Comparison of ENCODE assay signal across 14 mouse cellular contexts in the genomic region with DNA sequence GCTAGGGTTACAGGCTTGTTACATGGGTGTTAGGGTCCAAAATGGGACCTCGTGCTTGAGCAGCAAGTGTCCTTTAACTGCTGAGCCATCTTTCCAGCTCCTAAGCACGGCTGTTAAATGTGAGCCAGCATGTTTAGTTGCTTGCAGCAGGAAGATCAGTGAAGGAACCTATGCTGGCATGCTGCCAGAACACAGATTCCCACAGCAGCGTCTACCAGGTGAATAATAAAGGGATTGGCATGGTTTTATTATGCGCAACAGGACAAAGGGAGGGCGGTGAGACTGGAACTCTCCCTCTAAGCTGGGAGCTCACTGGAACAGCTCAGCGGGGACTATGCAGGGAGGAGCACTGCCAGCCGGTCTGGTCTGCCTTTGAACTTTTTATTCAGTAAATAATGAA. TPM values are rescaled to one million over a fixed set of nuclear protein-coding genes. Genes with fewer than 3 reads are reported as not detected.
A peak's percentile ranks its signal among the peaks of the same experiment; 100 is the strongest.
DNase-seq lines count a peak whose midpoint lies in the region; ATAC-seq lines count a peak whose summit lies in the region.
"Had no signal": no experiment of that assay in that cellular context is flagged by ENCODE, and none has a peak within 500 bp of the region (broad histone marks: within the 10 kb centered on the region; RNA-seq: fewer than 3 reads in every experiment).

No protein-coding gene starts in this region.

- no peak for ATAC-seq in cerebellum, adult (ENCODE audit: insufficient number of reproducible peaks, low FRiP score, low TSS enrichment)
- ATAC-seq in neural tube, embryonic 12.5 days (ENCODE audit: low FRiP score, low read depth), result 0 out of 2 replicates have a peak, but pooled peaks have one; percentile 50
- peak; percentile 94 for ATAC-seq in intestine, embryonic 15.5 days
- 0 out of 2 replicates have a peak, but pooled peaks have one; percentile 38 for ATAC-seq in neural tube, embryonic 13.5 days (ENCODE audit: low read depth)

- no peaks in the 10 kb centered on the region for H3K27me3 ChIP-seq in neural tube, embryonic 12.5 days (replicated peaks)
- no peaks in the 10 kb centered on the region for H3K27me3 ChIP-seq in intestine, embryonic 15.5 days (replicated peaks)
- no peaks in the 10 kb centered on the region for H3K27me3 ChIP-seq in neural tube, embryonic 13.5 days
- H3K27me3 ChIP-seq: liver, embryonic 13.5 days had no signal

- no peak overlapping the region for H3K27ac ChIP-seq in neural tube, embryonic 12.5 days
- no peak overlapping the region for H3K27ac ChIP-seq in intestine, embryonic 15.5 days
- H3K27ac ChIP-seq in neural tube, embryonic 13.5 days (replicated peaks), result no peak overlapping the region
- H3K27ac ChIP-seq: gastrocnemius, adult 2 months; liver, embryonic 13.5 days had no signal

- H3K4me3 ChIP-seq in neural tube, embryonic 12.5 days, result no peak overlapping the region
- H3K4me3 ChIP-seq in intestine, embryonic 15.5 days (replicated peaks), result no peak overlapping the region
- H3K4me3 ChIP-seq in neural tube, embryonic 13.5 days, result no peak overlapping the region
- H3K4me3 ChIP-seq: gastrocnemius, adult 2 months; liver, embryonic 13.5 days had no signal

- no peak overlapping the region for H3K9ac ChIP-seq in neural tube, embryonic 12.5 days
- no peak overlapping the region for H3K9ac ChIP-seq in intestine, embryonic 15.5 days
- no peak overlapping the region for H3K9ac ChIP-seq in neural tube, embryonic 13.5 days
- H3K9ac ChIP-seq: liver, embryonic 13.5 days had no signal

- WGBS in neural tube, embryonic 12.5 days, result 18% methylated on average over 7 of the region's 7 CpGs
- WGBS in intestine, embryonic 15.5 days, result 30% methylated on average over 7 of the region's 7 CpGs
- WGBS in neural tube, embryonic 13.5 days, result 21% methylated on average over 7 of the region's 7 CpGs

- no peak overlapping the region for H3K4me2 ChIP-seq in neural tube, embryonic 12.5 days (replicated peaks)
- no peak overlapping the region for H3K4me2 ChIP-seq in intestine, embryonic 15.5 days (replicated peaks)
- no peak overlapping the region for H3K4me2 ChIP-seq in neural tube, embryonic 13.5 days
- H3K4me2 ChIP-seq: liver, embryonic 13.5 days had no signal

- peaks cover 5% of the 10 kb centered on the region; the same call in 1 of the 2 replicates for H3K4me1 ChIP-seq in neural tube, embryonic 12.5 days
- no peaks in the 10 kb centered on the region for H3K4me1 ChIP-seq in intestine, embryonic 15.5 days (replicated peaks)
- peaks cover 22% of the 10 kb centered on the region for H3K4me1 ChIP-seq in neural tube, embryonic 13.5 days (replicated peaks)
- H3K4me1 ChIP-seq: liver, embryonic 13.5 days had no signal

- H3K9me3 ChIP-seq in neural tube, embryonic 12.5 days, result no peaks in the 10 kb centered on the region
- H3K9me3 ChIP-seq in intestine, embryonic 15.5 days, result no peaks in the 10 kb centered on the region
- no peaks in the 10 kb centered on the region for H3K9me3 ChIP-seq in neural tube, embryonic 13.5 days
- H3K9me3 ChIP-seq: liver, embryonic 13.5 days had no signal

- no peaks in the 10 kb centered on the region for H3K36me3 ChIP-seq in neural tube, embryonic 12.5 days
- no peaks in the 10 kb centered on the region for H3K36me3 ChIP-seq in intestine, embryonic 15.5 days
- H3K36me3 ChIP-seq in neural tube, embryonic 13.5 days, result no peaks in the 10 kb centered on the region
- H3K36me3 ChIP-seq: liver, embryonic 13.5 days had no signal

- peak; percentile 21 for DNase-seq in cerebellum, adult 9-11 months
- no peak for DNase-seq in neural tube, embryonic 10.5 days (ENCODE audit: extremely low spot score, low spot score)
- DNase-seq in lung, postnatal 36 days, result no peak
- DNase-seq in layer of hippocampus, postnatal 14 days (ENCODE audit: low spot score in 2 of 2), result no peak
- DNase-seq: cerebellum, adult 11 months; gastrocnemius, adult 2 months; kidney, postnatal 36 days; liver, embryonic 13.5 days; lung, postnatal 4 days; right cerebral cortex, postnatal 4 days had no signal

RNA-seq across cellular contexts. Expression of a gene that starts 35.2 kb away (rescaled TPM):
- 37.0 and 39.3 TPM in 2 replicates for polyA plus RNA-seq in neural tube, embryonic 12.5 days (2016; fragmentation: Nextera tagmentation; extraction: Ambion mirVana)
- 2.6 and 3.5 TPM in 2 replicates for polyA plus RNA-seq in intestine, embryonic 15.5 days (2015; fragmentation: Nextera tagmentation; extraction: Ambion mirVana)
- 29.2 and 30.8 TPM in 2 replicates for polyA plus RNA-seq in neural tube, embryonic 13.5 days (2015; fragmentation: Nextera tagmentation; extraction: Ambion mirVana)
- total RNA-seq in layer of hippocampus, postnatal 14 days (2021), result 100 to 1,000 TPM; 254 to 257 TPM
